Mouse (Mus musculus): ENCODE results near the gene Pycr2.

GRCm38 (mm10) chr1:180860030-180860429 is 44.1 kb upstream of the Pycr2 start:
- TF ChIP-seq CTCF (IDR thresholded peaks at IDR 0.05; ENCODE audit: borderline replicate concordance, insufficient read depth, low read depth, low read length): no peak
- TF ChIP-seq POLR2A (IDR thresholded peaks at IDR 0.05; ENCODE audit: borderline replicate concordance, insufficient read depth, low read length): no peak

Measured in cerebellum, adult 2 months (tissue).